Mouse (Mus musculus) ovary, adult 10 weeks (tissue): ENCODE results near the gene Krtap13. TPM values are rescaled to one million over a fixed set of nuclear protein-coding genes. Genes with fewer than 3 reads are reported as not detected.

Experiments
- polyA plus RNA-seq: library from polyadenylated mRNA; stranded (reverse); fragments of 350-450 nt; fragmentation: Illumina TruSeq; extraction: RNeasy Lipid Tissue Mini Kit (QIAGEN cat#74804); gene quantifications from one replicate; pipeline ENCODE4 v1.2.3, GENCODE M21; 2014

The Krtap13 gene
- not detected for polyA plus RNA-seq

GRCm38 (mm10) chr16:88751535-88751934 lies at the start of gene Krtap13:
Gene Krtap13, minus strand, starts transcription at chr16:88751635.

GRCm38 (mm10) chr16:88777596-88777995 lies 26.2 kb upstream of the Krtap13 start, which contains the start of gene Gm5965:
Gene Gm5965, plus strand, starts transcription at chr16:88777896.

GRCm38 (mm10) chr16:88774106-88774505 lies 22.7 kb upstream of the Krtap13 start, which contains the start of gene 2310057N15Rik:
Gene 2310057N15Rik, minus strand, starts transcription at chr16:88774206.

GRCm38 (mm10) chr16:88758547-88758946 lies 7.1 kb upstream of the Krtap13 start, which contains the start of gene 2310034C09Rik:
Gene 2310034C09Rik, plus strand, starts transcription at chr16:88758847.

GRCm38 (mm10) chr16:88728812-88729275 lies 22.6 kb downstream of the Krtap13 start, which contains the start of gene Krtap13-1:
Gene Krtap13-1, plus strand, starts transcription at chr16:88728862.

GRCm38 (mm10) chr16:88707496-88708012 lies 43.9 kb downstream of the Krtap13 start, which contains the start of gene 2310061N02Rik:
Gene 2310061N02Rik, minus strand, starts transcription at chr16:88707962.

Other genes starting within 250 kb of the Krtap13 start
- gene Cldn17, start 244.7 kb downstream of the Krtap13 start, polyA plus RNA-seq = not detected
- 4.5 TPM for gene Cldn8, start 188.5 kb downstream of the Krtap13 start, polyA plus RNA-seq
- not detected for gene Krtap24-1, start 139.4 kb downstream of the Krtap13 start, polyA plus RNA-seq
- not detected for gene 2310079G19Rik, start 124.0 kb downstream of the Krtap13 start, polyA plus RNA-seq
- not detected for gene Krtap26-1, start 103.8 kb downstream of the Krtap13 start, polyA plus RNA-seq
- gene Krtap27-1, start 80.0 kb downstream of the Krtap13 start, polyA plus RNA-seq = not detected
- not detected for gene 2310061N02Rik, start 43.7 kb downstream of the Krtap13 start, polyA plus RNA-seq
- gene Krtap13-1, start 22.8 kb downstream of the Krtap13 start, polyA plus RNA-seq = not detected
- gene 2310034C09Rik, start 7.2 kb upstream of the Krtap13 start, polyA plus RNA-seq = not detected
- gene 2310057N15Rik, start 22.6 kb upstream of the Krtap13 start, polyA plus RNA-seq = not detected
- not detected for gene Gm5965, start 26.3 kb upstream of the Krtap13 start, polyA plus RNA-seq
- gene Gm20741, start 60.6 kb upstream of the Krtap13 start, polyA plus RNA-seq = not detected
- not detected for gene Krtap15, start 68.6 kb upstream of the Krtap13 start, polyA plus RNA-seq
- gene Krtap14, start 74.5 kb upstream of the Krtap13 start, polyA plus RNA-seq = not detected
- not detected for gene Krtap19-1, start 117.8 kb upstream of the Krtap13 start, polyA plus RNA-seq
- not detected for gene Krtap19-2, start 122.6 kb upstream of the Krtap13 start, polyA plus RNA-seq
- gene Krtap19-3, start 126.4 kb upstream of the Krtap13 start, polyA plus RNA-seq = not detected
- gene Krtap19-4, start 133.5 kb upstream of the Krtap13 start, polyA plus RNA-seq = not detected
- gene Krtap19-5, start 144.8 kb upstream of the Krtap13 start, polyA plus RNA-seq = not detected
- gene Krtap19-9b, start 180.6 kb upstream of the Krtap13 start, polyA plus RNA-seq = not detected
- not detected for gene Krtap16-3, start 211.2 kb upstream of the Krtap13 start, polyA plus RNA-seq